Mouse (Mus musculus) CH12.LX (cell line): ENCODE results near the gene Rnase4. TPM values are rescaled to one million over a fixed set of nuclear protein-coding genes. Genes with fewer than 3 reads are reported as not detected.

Experiments used
- DNase-seq: peaks from one replicate; pipeline ENCODE4 v3.0.0-alpha.2; 2013; ENCODE audit errors: extremely low read depth
- H3K27ac ChIP-seq: 2 replicates; pipeline ENCODE4 v1.5.1; 2012; ENCODE audit warnings: low read depth, mild to moderate bottlenecking, control low read depth, moderate library complexity; ENCODE audit not compliant: insufficient read depth
- H3K27me3 ChIP-seq: replicated peaks from 2 replicates; pipeline ENCODE3; 2012; ENCODE audit warnings: inconsistent platforms
- H3K36me3 ChIP-seq, 2 experiments: replicated peaks in 1 of 2; 2 replicates each; pipeline versions ENCODE3 to v1.6.1; 2012; ENCODE audit warnings: inconsistent platforms in 1 of 2, low read length in 1 of 2, mild to moderate bottlenecking in 1 of 2, mixed read lengths in 1 of 2, moderate library complexity in 1 of 2; ENCODE audit not compliant: control insufficient read depth in 1 of 2, insufficient read depth in 1 of 2
- H3K4me1 ChIP-seq, 2 experiments: 2 replicates each; pipeline ENCODE4 v1.6.1; 2012; ENCODE audit warnings: inconsistent platforms in 1 of 2, moderate library complexity in 1 of 2; ENCODE audit not compliant: insufficient read depth in 2 of 2, control insufficient read depth in 1 of 2
- H3K4me2 ChIP-seq: 2 replicates; pipeline ENCODE4 v1.6.1; 2012; ENCODE audit warnings: low read depth, mild to moderate bottlenecking, control low read depth; ENCODE audit not compliant: poor library complexity, insufficient read depth, severe bottlenecking
- H3K4me3 ChIP-seq, 3 experiments: fragments of 150-350 bp in 1 of 3; sonication (generic) in 1 of 3; replicated peaks in 1 of 3; 2 replicates each; pipeline versions ENCODE3 to v1.5.1; 2011 to 2012; ENCODE audit warnings: low read depth in 2 of 3, low read length in 2 of 3, mild to moderate bottlenecking in 2 of 3, moderate library complexity in 2 of 3, control low read depth in 1 of 3, improper control_type of control experiment in 1 of 3, inconsistent platforms in 1 of 3, mixed read lengths in 1 of 3; ENCODE audit not compliant: poor library complexity in 1 of 3
- H3K79me2 ChIP-seq: replicated peaks from 2 replicates; pipeline ENCODE4 v1.6.1; 2012; ENCODE audit warnings: mild to moderate bottlenecking, moderate library complexity; ENCODE audit not compliant: control insufficient read depth, poor library complexity, insufficient read depth, severe bottlenecking; ENCODE audit errors: extremely low read depth
- H3K9ac ChIP-seq: 2 replicates; pipeline ENCODE4 v1.6.1; 2012; ENCODE audit warnings: low read depth, mild to moderate bottlenecking, control low read depth, moderate library complexity; ENCODE audit not compliant: insufficient read depth
- H3K9me3 ChIP-seq: replicated peaks from 2 replicates; pipeline ENCODE3; 2012; ENCODE audit warnings: low read length, inconsistent platforms, mixed read lengths
- BHLHE40 ChIP-seq: IDR thresholded peaks from 2 replicates; pipeline ENCODE4 v1.6.1; 2011; ENCODE audit warnings: mild to moderate bottlenecking, low read depth, low read length, improper control_type of control experiment
- CHD1 ChIP-seq: IDR thresholded peaks from 2 replicates; pipeline ENCODE4 v1.6.1; 2012; ENCODE audit warnings: low read depth, low read length, improper control_type of control experiment, inconsistent platforms
- CTCF ChIP-seq, 2 experiments: IDR thresholded peaks in 1 of 2; conservative IDR thresholded peaks in 1 of 2; 2 replicates each; pipeline ENCODE4 v1.5.1; 2011 to 2012; ENCODE audit warnings: low read depth in 2 of 2, low read length in 2 of 2, improper control_type of control experiment in 1 of 2, inconsistent platforms in 1 of 2, mild to moderate bottlenecking in 1 of 2, moderate library complexity in 1 of 2
- ELF1 ChIP-seq: IDR thresholded peaks from 2 replicates; pipeline ENCODE4 v1.6.1; 2014; ENCODE audit warnings: low read depth, mild to moderate bottlenecking, inconsistent platforms, low read length, improper control_type of control experiment
- EP300 ChIP-seq: IDR thresholded peaks from 2 replicates; pipeline ENCODE4 v1.6.1; 2011; ENCODE audit warnings: low read length, improper control_type of control experiment
- ETS1 ChIP-seq: conservative IDR thresholded peaks from 2 replicates; pipeline ENCODE4 v1.6.1; 2012; ENCODE audit warnings: low read depth, mild to moderate bottlenecking, inconsistent platforms, low read length, improper control_type of control experiment, moderate library complexity
- GABPA ChIP-seq: IDR thresholded peaks from 2 replicates; pipeline ENCODE4 v1.6.1; 2012; ENCODE audit warnings: low read depth, low read length, improper control_type of control experiment, inconsistent platforms; ENCODE audit not compliant: insufficient replicate concordance
- HCFC1 ChIP-seq: IDR thresholded peaks from 2 replicates; pipeline ENCODE4 v1.6.1; 2012; ENCODE audit warnings: low read depth, mild to moderate bottlenecking, inconsistent platforms, low read length, improper control_type of control experiment
- KAT2A ChIP-seq: IDR thresholded peaks from 2 replicates; pipeline ENCODE4 v1.6.1; 2012; ENCODE audit warnings: low read length, improper control_type of control experiment, inconsistent platforms; ENCODE audit not compliant: insufficient replicate concordance
- MAFK ChIP-seq: IDR thresholded peaks from 2 replicates; pipeline ENCODE4 v1.6.1; 2011; ENCODE audit warnings: low read length, improper control_type of control experiment; ENCODE audit not compliant: insufficient replicate concordance
- MAX ChIP-seq: IDR thresholded peaks from 2 replicates; pipeline ENCODE4 v1.6.1; 2011; ENCODE audit warnings: low read length, improper control_type of control experiment
- MAZ ChIP-seq: IDR thresholded peaks from 2 replicates; pipeline ENCODE4 v1.6.1; 2012; ENCODE audit warnings: low read depth, mild to moderate bottlenecking, inconsistent platforms, low read length, improper control_type of control experiment, moderate library complexity
- MEF2A ChIP-seq: IDR thresholded peaks from 2 replicates; pipeline ENCODE4 v1.6.1; 2014; ENCODE audit warnings: low read depth, mild to moderate bottlenecking, inconsistent platforms, low read length, improper control_type of control experiment, borderline replicate concordance
- MXI1 ChIP-seq: IDR thresholded peaks from 2 replicates; pipeline ENCODE4 v1.6.1; 2011; ENCODE audit warnings: mild to moderate bottlenecking, low read depth, low read length, improper control_type of control experiment
- MYC ChIP-seq: IDR thresholded peaks from 2 replicates; pipeline ENCODE4 v1.6.1; 2011; ENCODE audit warnings: low read depth, mild to moderate bottlenecking, improper control_type of control experiment, low read length
- NRF1 ChIP-seq: IDR thresholded peaks from 2 replicates; pipeline ENCODE4 v1.6.1; 2014; ENCODE audit warnings: low read depth, mild to moderate bottlenecking, inconsistent platforms, low read length, improper control_type of control experiment, moderate library complexity
- PAX5 ChIP-seq: IDR thresholded peaks from 2 replicates; pipeline ENCODE4 v1.6.1; 2012; ENCODE audit warnings: low read length, inconsistent platforms, mixed read lengths
- RAD21 ChIP-seq: IDR thresholded peaks from 2 replicates; pipeline ENCODE4 v1.6.1; 2011; ENCODE audit warnings: low read depth, mild to moderate bottlenecking, low read length, improper control_type of control experiment, moderate library complexity
- SIN3A ChIP-seq: IDR thresholded peaks from 2 replicates; pipeline ENCODE4 v1.6.1; 2012; ENCODE audit warnings: low read length, improper control_type of control experiment, inconsistent platforms
- UBTF ChIP-seq: IDR thresholded peaks from 2 replicates; pipeline ENCODE4 v1.6.1; 2012; ENCODE audit warnings: low read depth, mild to moderate bottlenecking, inconsistent platforms, low read length, improper control_type of control experiment, moderate library complexity
- USF1 ChIP-seq: IDR thresholded peaks from 2 replicates; pipeline ENCODE4 v1.6.1; 2014; ENCODE audit warnings: low read depth, mild to moderate bottlenecking, inconsistent platforms, low read length, improper control_type of control experiment
- ZC3H11A ChIP-seq: IDR thresholded peaks from 2 replicates; pipeline ENCODE4 v1.6.1; 2012; ENCODE audit warnings: low read depth, mild to moderate bottlenecking, inconsistent platforms, low read length, improper control_type of control experiment
- ZKSCAN1 ChIP-seq: IDR thresholded peaks from 2 replicates; pipeline ENCODE4 v1.6.1; 2012; ENCODE audit warnings: low read depth, inconsistent platforms, low read length, improper control_type of control experiment, borderline replicate concordance
- ZMIZ1 ChIP-seq: IDR thresholded peaks from 2 replicates; pipeline ENCODE4 v1.6.1; 2012; ENCODE audit warnings: low read depth, mild to moderate bottlenecking, inconsistent platforms, low read length, improper control_type of control experiment
- ZNF384 ChIP-seq: IDR thresholded peaks from 2 replicates; pipeline ENCODE4 v1.6.1; 2012; ENCODE audit warnings: low read depth, low read length, improper control_type of control experiment, inconsistent platforms
- dilution Hi-C: fragments of 300-500 bp; cut with MboI; formaldehyde crosslinking; loops from 2 replicates; pipeline ENCODE4 v1.14.3; 2020; ENCODE audit warnings: low sequenced_read_pairs; ENCODE audit not compliant: extremely low pct_unique_long_range_greater_than_20kb, extremely low pct_ligation_motif_present
- in situ Hi-C: fragments of 300-500 bp; cut with MboI; formaldehyde crosslinking; loops from 3 replicates; pipeline ENCODE4 v1.14.3; 2019; ENCODE audit warnings: low sequenced_read_pairs, low pct_ligation_motif_present, low pct_unique_long_range_greater_than_20kb, mixed read lengths
- polyA plus RNA-seq: library from polyadenylated mRNA; unstranded; fragments of >175 nt; gene quantifications from 2 replicates; pipeline ENCODE4 v1.2.1, GENCODE M21; 2012; ENCODE audit warnings: low read depth; ENCODE audit not compliant: insufficient read length
- total RNA-seq, 2 experiments: library from RNA; depleted of rRNA; stranded (reverse); fragments of 300-350 nt in 1 of 2; fragments of >200 nt in 1 of 2; gene quantifications; 2 replicates each; pipeline ENCODE4 v1.2.3; 2012 to 2014

Gene Rnase4
- total and polyA plus RNA-seq, 3 experiments = 1.6 to 1.9 (median 1.8) TPM

- TF ChIP-seq GABPA (no peak), RAD21 (no peak), MAFK (peak; percentile 92), NRF1 (peak; percentile 59; the same call in 1 of the 2 replicates), HCFC1 (no peak; the same call in 1 of the 2 replicates), MYC (peak; percentile 29; the same call in 1 of the 2 replicates), EP300 (peak; percentile 86), USF1 (no peak), MEF2A (peak; percentile 65; the same call in 1 of the 2 replicates), ZNF384 (no peak), CTCF (conservative IDR thresholded peaks at IDR 0.05 in 1 of 2, IDR thresholded peaks at IDR 0.05 in 1 of 2; ENCODE audit: low read depth in 2 of 2, low read length in 2 of 2) (no peak), CHD1 (no peak), PAX5 (no peak), ZKSCAN1 (no peak), ZC3H11A (no peak), UBTF (0 out of 2 replicates have a peak, but pooled peaks have one; percentile 30)
These were observed 8.0 kb upstream of the Rnase4 start (continued) for GRCm38 (mm10) chr14:51082599-51083581.

- in situ Hi-C loops = no loop called here
- H3K4me3 ChIP-seq = peak overlapping the region; percentile 52 to 71 (median 68)
- no peaks in the 10 kb centered on the region for H3K9me3 ChIP-seq
- peak overlapping the region; percentile 67 for H3K4me2 ChIP-seq
- peak; percentile 31 for DNase-seq
- H3K4me1 ChIP-seq = peaks cover 4 to 35% of the 10 kb centered on the region in 2 experiments; a peak in 3 of 4 replicates
- TF ChIP-seq ZC3H11A = no peak
- TF ChIP-seq NRF1 = peak; percentile 46
- TF ChIP-seq MAZ = 0 out of 2 replicates have a peak, but pooled peaks have one; percentile 69
- TF ChIP-seq BHLHE40 = peak; percentile 39; the same call in 1 of the 2 replicates
- TF ChIP-seq MAX = peak; percentile 68
- peak; percentile 91 for TF ChIP-seq MXI1
- TF ChIP-seq UBTF = no peak
- TF ChIP-seq KAT2A = no peak
- TF ChIP-seq MYC = peak; percentile 73
- TF ChIP-seq SIN3A = peak; percentile 83
- TF ChIP-seq ETS1 = 0 out of 2 replicates have a peak, but pooled peaks have one; percentile 31
- no peak for TF ChIP-seq ZMIZ1
- 0 out of 2 replicates have a peak, but pooled peaks have one; percentile 29 for TF ChIP-seq CHD1
- TF ChIP-seq ELF1 = 0 out of 2 replicates have a peak, but pooled peaks have one; percentile 1
- TF ChIP-seq USF1 = no peak
- TF ChIP-seq, all 38 proteins: peak for 10
- no peaks in the 10 kb centered on the region for H3K79me2 ChIP-seq
- H3K27ac ChIP-seq = no peak overlapping the region
- H3K27me3 ChIP-seq = peaks cover 5% of the 10 kb centered on the region
- H3K9ac ChIP-seq = peak overlapping the region; percentile 23; the same call in 1 of the 2 replicates
- dilution Hi-C loops = no loop called here
- H3K36me3 ChIP-seq = no peaks in the 10 kb centered on the region
These were observed 7.1 kb upstream of the Rnase4 start for GRCm38 (mm10) chr14:51083805-51084204.
